Mouse (Mus musculus) myocyte (in vitro differentiated cells): ENCODE measurements around the gene Gtpbp10. TPM values are rescaled to one million over a fixed set of nuclear protein-coding genes. Genes with fewer than 3 reads are reported as not detected.

Experiments
- H3K27me3 ChIP-seq: one replicate; pipeline ENCODE4 v1.6.1; 2011; ENCODE audit not compliant: control insufficient read depth, insufficient read depth, insufficient read length
- H3K36me3 ChIP-seq: one replicate; pipeline ENCODE4 v1.6.1; 2011; ENCODE audit not compliant: control insufficient read depth, insufficient read depth
- H3K4me2 ChIP-seq: one replicate; pipeline ENCODE4 v1.6.1; 2011; ENCODE audit warnings: low read depth, control low read depth
- H3K4me3 ChIP-seq: one replicate; pipeline ENCODE4 v1.5.1; 2011; ENCODE audit warnings: mild to moderate bottlenecking, control low read depth, moderate library complexity
- H3K79me2 ChIP-seq: one replicate; pipeline ENCODE4 v1.6.1; 2011; ENCODE audit not compliant: control insufficient read depth, insufficient read depth
- H3ac ChIP-seq: one replicate; pipeline ENCODE4 v1.6.1; 2011; ENCODE audit not compliant: control insufficient read depth, insufficient read length
- CEBPB ChIP-seq: IDR thresholded peaks from 2 replicates; pipeline ENCODE4 v1.6.1; 2011; ENCODE audit warnings: mild to moderate bottlenecking, moderate library complexity; ENCODE audit not compliant: poor library complexity, insufficient read depth, severe bottlenecking
- E2F4 ChIP-seq: IDR thresholded peaks from one replicate; pipeline ENCODE4 v1.6.1; 2011; ENCODE audit warnings: mild to moderate bottlenecking, control low read depth, moderate library complexity; ENCODE audit not compliant: insufficient read depth
- MAX ChIP-seq: IDR thresholded peaks from one replicate; pipeline ENCODE4 v1.6.1; 2011; ENCODE audit warnings: low read depth, mild to moderate bottlenecking, control low read depth
- MYOD1 ChIP-seq, 3 experiments: IDR thresholded peaks; one replicate each; pipeline ENCODE4 v1.6.1; 2011; ENCODE audit warnings: control low read depth in 2 of 3, low read depth in 2 of 3, mild to moderate bottlenecking in 2 of 3, moderate library complexity in 1 of 3; ENCODE audit not compliant: insufficient read length in 2 of 3, control insufficient read depth in 1 of 3
- MYOG ChIP-seq, 3 experiments: IDR thresholded peaks; one replicate each; pipeline ENCODE4 v1.6.1; 2011; ENCODE audit warnings: control low read depth in 2 of 3, low read depth in 2 of 3, mild to moderate bottlenecking in 2 of 3; ENCODE audit not compliant: insufficient read length in 2 of 3, control insufficient read depth in 1 of 3, insufficient read depth in 1 of 3
- POLR2A ChIP-seq: IDR thresholded peaks from one replicate; pipeline ENCODE4 v1.6.1; 2011; ENCODE audit warnings: low read depth, mild to moderate bottlenecking, control low read depth, moderate library complexity; ENCODE audit not compliant: insufficient read length
- POLR2AphosphoS2 ChIP-seq: IDR thresholded peaks from one replicate; pipeline ENCODE4 v1.6.1; 2011; ENCODE audit warnings: low read depth, control low read depth; ENCODE audit not compliant: insufficient read length
- REST ChIP-seq: IDR thresholded peaks from one replicate; pipeline ENCODE4 v1.6.1; 2011; ENCODE audit warnings: mild to moderate bottlenecking, control low read depth, moderate library complexity; ENCODE audit not compliant: insufficient read depth, insufficient read length
- SRF ChIP-seq: IDR thresholded peaks from one replicate; pipeline ENCODE4 v1.6.1; 2011; ENCODE audit warnings: low read depth; ENCODE audit not compliant: control insufficient read depth, insufficient read length
- TCF12 ChIP-seq: IDR thresholded peaks from one replicate; pipeline ENCODE4 v1.6.1; 2011; ENCODE audit warnings: mild to moderate bottlenecking, control low read depth; ENCODE audit not compliant: poor library complexity, insufficient read depth, severe bottlenecking
- TCF3 ChIP-seq: IDR thresholded peaks from one replicate; pipeline ENCODE4 v1.6.1; 2011; ENCODE audit warnings: low read depth, control low read depth; ENCODE audit not compliant: insufficient read length
- USF1 ChIP-seq: IDR thresholded peaks from one replicate; pipeline ENCODE4 v1.6.1; 2011; ENCODE audit warnings: low read depth, mild to moderate bottlenecking, control low read depth, moderate library complexity
- polyA plus RNA-seq: library from polyadenylated mRNA; unstranded; fragments of >200 nt; fragmentation: generic; extraction: Trizol; gene quantifications from one replicate; pipeline ENCODE4 v1.2.1, GENCODE M21; 2012; ENCODE audit warnings: missing spikeins

Gtpbp10 gene
- 4.6 TPM for polyA plus RNA-seq

GRCm38 (mm10) chr5:5559079-5559740 is at the start of gene Gtpbp10:
Gene Gtpbp10 (minus strand): TSS chr5:5559538.
- Histone ChIP-seq H3K4me2 (peak within 1 kb of the TSS; percentile 88), H3K36me3 (no peaks in the 10 kb centered on the region), H3K4me3 (peak within 1 kb of the TSS; percentile 52), H3K79me2 (peaks cover 12% of the 10 kb centered on the region), H3K27me3 (no peaks in the 10 kb centered on the region), H3ac (peak within 1 kb of the TSS; percentile 1)
- TF ChIP-seq MAX (no peak), CEBPB (no peak), MYOD1 (IDR thresholded peaks at IDR 0.05; ENCODE audit: control insufficient read depth in 1 of 3, insufficient read length in 2 of 3, low read depth in 2 of 3) (peak in 1 of 3 experiments; percentile 46), USF1 (no peak), TCF12 (no peak), E2F4 (peak; percentile 19), POLR2A (peak; percentile 82), SRF (peak; percentile 63), POLR2AphosphoS2 (peak; percentile 64)

- TF ChIP-seq USF1: no peak
- no peak for TF ChIP-seq CEBPB
- TF ChIP-seq POLR2AphosphoS2: no peak
- TF ChIP-seq SRF: no peak
- no peak for TF ChIP-seq REST
- no peak for TF ChIP-seq MAX
- no peak for TF ChIP-seq E2F4
- TF ChIP-seq TCF3: no peak
- no peak for TF ChIP-seq TCF12
- TF ChIP-seq MYOD1 (IDR thresholded peaks at IDR 0.05; ENCODE audit: control insufficient read depth in 1 of 3, insufficient read length in 2 of 3, low read depth in 2 of 3): no peak
- no peak for TF ChIP-seq POLR2A
- TF ChIP-seq MYOG (IDR thresholded peaks at IDR 0.05; ENCODE audit: control insufficient read depth in 1 of 3, insufficient read depth in 1 of 3, insufficient read length in 2 of 3, low read depth in 2 of 3): no peak
- Histone ChIP-seq H3K27me3 (no peaks in the 10 kb centered on the region), H3K36me3 (no peaks in the 10 kb centered on the region), H3K4me3 (no peak overlapping the region), H3K4me2 (no peak overlapping the region), H3ac (no peak overlapping the region), H3K79me2 (no peaks in the 10 kb centered on the region)
Observed at GRCm38 (mm10) chr5:5587686-5588085, 28.3 kb upstream of the Gtpbp10 start.

- peak within 1 kb of the TSS; percentile 80 for H3K4me2 ChIP-seq
- TF ChIP-seq MYOD1 (IDR thresholded peaks at IDR 0.05; ENCODE audit: control insufficient read depth in 1 of 3, insufficient read length in 2 of 3, low read depth in 2 of 3): no peak
- no peak for TF ChIP-seq MAX
- no peak for TF ChIP-seq POLR2A
- TF ChIP-seq REST: no peak
- TF ChIP-seq SRF: no peak
- no peak for TF ChIP-seq MYOG (IDR thresholded peaks at IDR 0.05; ENCODE audit: control insufficient read depth in 1 of 3, insufficient read depth in 1 of 3, insufficient read length in 2 of 3, low read depth in 2 of 3)
- TF ChIP-seq TCF12: no peak
- TF ChIP-seq POLR2AphosphoS2: no peak
- no peak within 1 kb of the TSS for H3ac ChIP-seq
Observed at GRCm38 (mm10) chr5:5573749-5574317, 14.5 kb upstream of the Gtpbp10 start, which contains the start of gene Gm8773. Gene Gm8773 (plus strand): TSS chr5:5573799.

GRCm38 (mm10) chr5:5562435-5562834 is 3.1 kb upstream of the Gtpbp10 start:
- H3K4me2 ChIP-seq: no peak overlapping the region
- no peaks in the 10 kb centered on the region for H3K27me3 ChIP-seq
- TF ChIP-seq SRF (no peak), TCF12 (no peak), MYOD1 (IDR thresholded peaks at IDR 0.05; ENCODE audit: control insufficient read depth in 1 of 3, insufficient read length in 2 of 3, low read depth in 2 of 3) (no peak), CEBPB (no peak), POLR2A (no peak), MYOG (IDR thresholded peaks at IDR 0.05; ENCODE audit: control insufficient read depth in 1 of 3, insufficient read depth in 1 of 3, insufficient read length in 2 of 3, low read depth in 2 of 3) (no peak), E2F4 (no peak)
- H3K79me2 ChIP-seq: peaks cover 12% of the 10 kb centered on the region
- no peaks in the 10 kb centered on the region for H3K36me3 ChIP-seq
- no peak overlapping the region for H3K4me3 ChIP-seq
- H3ac ChIP-seq: no peak overlapping the region

More at GRCm38 (mm10) chr5:5573749-5574317, 14.5 kb upstream of the Gtpbp10 start, which contains the start of gene Gm8773:
- Histone ChIP-seq H3K27me3 (no peaks in the 10 kb centered on the region), H3K4me3 (peak within 1 kb of the TSS; percentile 38), H3K36me3 (no peaks in the 10 kb centered on the region), H3K79me2 (no peaks in the 10 kb centered on the region)

- H3K4me2 ChIP-seq: no peak overlapping the region
- TF ChIP-seq CEBPB (no peak), MYOG (IDR thresholded peaks at IDR 0.05; ENCODE audit: control insufficient read depth in 1 of 3, insufficient read depth in 1 of 3, insufficient read length in 2 of 3, low read depth in 2 of 3) (no peak), E2F4 (no peak), SRF (no peak), POLR2A (no peak), MAX (no peak), TCF12 (no peak), MYOD1 (IDR thresholded peaks at IDR 0.05; ENCODE audit: control insufficient read depth in 1 of 3, insufficient read length in 2 of 3, low read depth in 2 of 3) (no peak), POLR2AphosphoS2 (no peak), TCF3 (no peak), USF1 (no peak)
- H3ac ChIP-seq: no peak overlapping the region
- H3K27me3 ChIP-seq: no peaks in the 10 kb centered on the region
- no peak overlapping the region for H3K4me3 ChIP-seq
- H3K36me3 ChIP-seq: no peaks in the 10 kb centered on the region
- H3K79me2 ChIP-seq: peaks cover 12% of the 10 kb centered on the region
Observed at GRCm38 (mm10) chr5:5561041-5561706, 1.8 kb upstream of the Gtpbp10 start.
